Mouse (Mus musculus) bone marrow, adult 2 months (tissue): ENCODE data around the gene Prg2.

Experiments used
- CTCF ChIP-seq: fragments of 200-500 bp; IDR thresholded peaks from 2 replicates; pipeline ENCODE4 v1.5.1; 2011; ENCODE audit warnings: low read length, control low read depth; ENCODE audit not compliant: control insufficient read depth, insufficient read depth
- POLR2A ChIP-seq: fragments of 200-500 bp; IDR thresholded peaks from 2 replicates; pipeline ENCODE4 v1.6.1; 2011; ENCODE audit warnings: low read depth, mild to moderate bottlenecking, control low read depth, low read length, borderline replicate concordance; ENCODE audit not compliant: control insufficient read depth

DNA sequence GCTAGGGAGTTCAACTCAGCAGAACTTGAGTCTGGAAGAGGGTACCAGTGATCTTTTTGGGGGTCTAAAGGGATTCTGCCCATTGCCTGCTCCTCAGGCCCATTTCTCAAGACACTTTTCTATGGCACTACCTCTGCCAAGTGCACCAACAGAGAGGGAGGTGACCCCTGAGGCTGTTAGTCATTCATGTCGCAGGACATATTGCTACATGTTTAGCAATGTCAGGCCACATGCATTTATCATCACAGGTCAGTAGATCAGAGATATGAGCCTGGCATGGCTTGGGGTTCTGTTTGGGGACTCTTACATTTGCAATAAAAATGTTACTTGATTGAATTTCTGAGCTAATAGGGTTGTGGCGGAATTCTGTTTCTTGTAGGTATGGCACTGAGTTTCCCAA is 4.7 kb upstream of the Prg2 start:
- TF ChIP-seq POLR2A (no peak), CTCF (no peak)
